Mouse (Mus musculus) heart, embryonic 13.5 days (tissue): Measurements from ENCODE around the gene Tmigd3. TPM values are rescaled to one million over a fixed set of nuclear protein-coding genes. Genes with fewer than 3 reads are reported as not detected.

ENCODE experiments used
- ATAC-seq: fragments of 200-750 bp; cut with Nextera tagmentation; 2 replicates; pipeline ENCODE4 v1.8.0; 2017; ENCODE audit warnings: moderate TSS enrichment; ENCODE audit not compliant: insufficient number of reproducible peaks, low FRiP score, low TSS enrichment; ENCODE audit errors: extremely low read depth
- H3K27ac ChIP-seq: fragments of 300-500 bp; sonication (generic); replicated peaks from 2 replicates; pipeline ENCODE4 v1.5.1; 2015; ENCODE audit warnings: moderate library complexity, mild to moderate bottlenecking, inconsistent platforms
- H3K27me3 ChIP-seq: fragments of 300-500 bp; sonication (generic); replicated peaks from 2 replicates; pipeline ENCODE4 v1.6.1; 2015; ENCODE audit warnings: mild to moderate bottlenecking, inconsistent platforms
- H3K36me3 ChIP-seq: fragments of 300-500 bp; sonication (generic); 2 replicates; pipeline ENCODE4 v1.6.1; 2015; ENCODE audit warnings: mild to moderate bottlenecking, inconsistent platforms
- H3K4me1 ChIP-seq: fragments of 300-500 bp; sonication (generic); 2 replicates; pipeline ENCODE4 v1.6.1; 2015; ENCODE audit warnings: inconsistent platforms
- H3K4me2 ChIP-seq: fragments of 300-500 bp; sonication (generic); 2 replicates; pipeline ENCODE4 v1.6.1; 2015; ENCODE audit warnings: inconsistent platforms, mild to moderate bottlenecking, moderate library complexity
- H3K4me3 ChIP-seq: fragments of 300-500 bp; sonication (generic); 2 replicates; pipeline ENCODE4 v1.5.1; 2015; ENCODE audit warnings: moderate library complexity, mild to moderate bottlenecking, inconsistent platforms
- H3K9ac ChIP-seq: fragments of 300-500 bp; sonication (generic); 2 replicates; pipeline ENCODE4 v1.6.1; 2015; ENCODE audit warnings: inconsistent platforms, mild to moderate bottlenecking, moderate library complexity
- H3K9me3 ChIP-seq: fragments of 300-500 bp; sonication (generic); 2 replicates; pipeline ENCODE4 v1.6.1; 2016; ENCODE audit warnings: inconsistent platforms
- WGBS: fragments of 180-500 bp; shearing (Covaris S2); methylation state at CpG from one replicate; pipeline ENCODE4 v1.1.7; 2015; ENCODE audit warnings: mixed read lengths; 5-methylcytosine and 5-hydroxymethylcytosine counted together
- polyA plus RNA-seq: library from polyadenylated mRNA; unstranded; fragments of >200 nt; fragmentation: Nextera tagmentation; extraction: Ambion mirVana; gene quantifications from 2 replicates; pipeline ENCODE4 v1.2.1, GENCODE M21; 2015

Tmigd3 gene
- polyA plus RNA-seq, 1 experiment from 2014 or later = 0.56 TPM

- Histone ChIP-seq H3K27me3 (0 out of 2 replicates have a peak, but pooled peaks cover 4% of the 10 kb centered on the region), H3K9me3 (no peaks in the 10 kb centered on the region), H3K36me3 (no peaks in the 10 kb centered on the region), H3K4me3 (no peak overlapping the region), H3K4me1 (peaks cover 60% of the 10 kb centered on the region), H3K9ac (no peak overlapping the region), H3K27ac (peak overlapping the region; percentile 36; the same call in 1 of the 2 replicates), H3K4me2 (peak overlapping the region; percentile 9; the same call in 1 of the 2 replicates)
- no peak for ATAC-seq
- WGBS = 68% methylated on average over 19 of the region's 19 CpGs
These were observed 22.1 kb downstream of the Tmigd3 start for GRCm38 (mm10) chr3:105892572-105893495.

GRCm38 (mm10) chr3:105893941-105894391 lies 23.3 kb downstream of the Tmigd3 start:
- Histone ChIP-seq H3K4me3 (no peak overlapping the region), H3K36me3 (no peaks in the 10 kb centered on the region), H3K4me1 (peaks cover 66% of the 10 kb centered on the region), H3K9me3 (no peaks in the 10 kb centered on the region), H3K9ac (0 out of 2 replicates have a peak overlapping the region, but pooled peaks have one; percentile 33), H3K27ac (peak overlapping the region; percentile 83), H3K4me2 (no peak overlapping the region), H3K27me3 (0 out of 2 replicates have a peak, but pooled peaks cover 4% of the 10 kb centered on the region)
- 43% methylated on average over 6 of the region's 6 CpGs for WGBS
- ATAC-seq = no peak

GRCm38 (mm10) chr3:105894601-105895592 lies 24.2 kb downstream of the Tmigd3 start:
- H3K9me3 ChIP-seq = no peaks in the 10 kb centered on the region
- no peak overlapping the region for H3K4me3 ChIP-seq
- peak; percentile 50; the same call in 1 of the 2 replicates for ATAC-seq
- H3K36me3 ChIP-seq = no peaks in the 10 kb centered on the region
- 0 out of 2 replicates have a peak, but pooled peaks cover 4% of the 10 kb centered on the region for H3K27me3 ChIP-seq
- WGBS = 54% methylated on average over 23 of the region's 23 CpGs
- H3K27ac ChIP-seq = peak overlapping the region; percentile 83
- H3K4me1 ChIP-seq = peaks cover 69% of the 10 kb centered on the region
- H3K4me2 ChIP-seq = peak overlapping the region; percentile 41
- no peak overlapping the region for H3K9ac ChIP-seq

GRCm38 (mm10) chr3:105896811-105897210 lies 26.1 kb downstream of the Tmigd3 start:
- 82% methylated on average over 3 of the region's 3 CpGs for WGBS
- H3K4me3 ChIP-seq = no peak overlapping the region
- no peak overlapping the region for H3K4me2 ChIP-seq
- no peaks in the 10 kb centered on the region for H3K9me3 ChIP-seq
- peaks cover 20% of the 10 kb centered on the region for H3K27me3 ChIP-seq
- H3K36me3 ChIP-seq = no peaks in the 10 kb centered on the region
- no peak for ATAC-seq
- H3K27ac ChIP-seq = no peak overlapping the region
- H3K4me1 ChIP-seq = peaks cover 52% of the 10 kb centered on the region
- no peak overlapping the region for H3K9ac ChIP-seq

GRCm38 (mm10) chr3:105898325-105898724 lies 27.6 kb downstream of the Tmigd3 start:
- WGBS = 78% methylated on average over 2 of the region's 2 CpGs
- Histone ChIP-seq H3K4me3 (no peak overlapping the region), H3K4me1 (peaks cover 37% of the 10 kb centered on the region), H3K9ac (no peak overlapping the region), H3K4me2 (no peak overlapping the region), H3K27ac (no peak overlapping the region), H3K36me3 (no peaks in the 10 kb centered on the region), H3K27me3 (peaks cover 29% of the 10 kb centered on the region), H3K9me3 (no peaks in the 10 kb centered on the region)
- no peak for ATAC-seq

GRCm38 (mm10) chr3:105898861-105899260 lies 28.2 kb downstream of the Tmigd3 start:
- Histone ChIP-seq H3K4me2 (no peak overlapping the region), H3K9me3 (no peaks in the 10 kb centered on the region), H3K4me3 (no peak overlapping the region), H3K27ac (0 out of 2 replicates have a peak overlapping the region, but pooled peaks have one; percentile 16), H3K36me3 (no peaks in the 10 kb centered on the region), H3K4me1 (peaks cover 32% of the 10 kb centered on the region), H3K27me3 (peaks cover 29% of the 10 kb centered on the region), H3K9ac (no peak overlapping the region)
- no peak; the same call in 1 of the 2 replicates for ATAC-seq
- 40% methylated on average over 11 of the region's 11 CpGs for WGBS

- H3K36me3 ChIP-seq = no peaks in the 10 kb centered on the region
- H3K4me1 ChIP-seq = peaks cover 25% of the 10 kb centered on the region
- H3K4me2 ChIP-seq = no peak overlapping the region
- ATAC-seq = no peak
- H3K4me3 ChIP-seq = no peak overlapping the region
- H3K9ac ChIP-seq = 0 out of 2 replicates have a peak overlapping the region, but pooled peaks have one; percentile 5
- 36% methylated on average over 8 of the region's 8 CpGs for WGBS
- peaks cover 29% of the 10 kb centered on the region for H3K27me3 ChIP-seq
- H3K9me3 ChIP-seq = no peaks in the 10 kb centered on the region
- 0 out of 2 replicates have a peak overlapping the region, but pooled peaks have one; percentile 16 for H3K27ac ChIP-seq
These were observed 28.9 kb downstream of the Tmigd3 start for GRCm38 (mm10) chr3:105899394-105900147.

GRCm38 (mm10) chr3:105900266-105900665 lies 29.6 kb downstream of the Tmigd3 start:
- Histone ChIP-seq H3K4me2 (no peak overlapping the region), H3K9me3 (no peaks in the 10 kb centered on the region), H3K4me1 (peaks cover 18% of the 10 kb centered on the region), H3K27me3 (peaks cover 32% of the 10 kb centered on the region), H3K36me3 (no peaks in the 10 kb centered on the region), H3K27ac (no peak overlapping the region), H3K9ac (no peak overlapping the region), H3K4me3 (no peak overlapping the region)
- no peak for ATAC-seq
- 69% methylated on average over 6 of the region's 6 CpGs for WGBS

- ATAC-seq = no peak
- Histone ChIP-seq H3K9ac (no peak overlapping the region), H3K27ac (no peak overlapping the region), H3K27me3 (peaks cover 32% of the 10 kb centered on the region), H3K36me3 (no peaks in the 10 kb centered on the region), H3K9me3 (no peaks in the 10 kb centered on the region), H3K4me3 (no peak overlapping the region), H3K4me2 (no peak overlapping the region), H3K4me1 (peaks cover 14% of the 10 kb centered on the region)
- WGBS = 77% methylated on average over 3 of the region's 3 CpGs
These were observed 30.0 kb downstream of the Tmigd3 start for GRCm38 (mm10) chr3:105900716-105901115.

GRCm38 (mm10) chr3:105901468-105901867 lies 30.8 kb downstream of the Tmigd3 start:
- H3K9ac ChIP-seq = no peak overlapping the region
- no peaks in the 10 kb centered on the region for H3K9me3 ChIP-seq
- no peak overlapping the region for H3K27ac ChIP-seq
- H3K27me3 ChIP-seq = peaks cover 28% of the 10 kb centered on the region
- ATAC-seq = no peak
- no peak overlapping the region for H3K4me2 ChIP-seq
- no peaks in the 10 kb centered on the region for H3K36me3 ChIP-seq
- 65% methylated on average over 4 of the region's 4 CpGs for WGBS
- no peak overlapping the region for H3K4me3 ChIP-seq
- peaks cover 14% of the 10 kb centered on the region for H3K4me1 ChIP-seq
